Mouse (Mus musculus) bone marrow macrophage, adult 2 months (primary cell): Measurements from ENCODE around the gene Lin9.

ENCODE experiments used
- CTCF ChIP-seq: IDR thresholded peaks from 2 replicates; pipeline ENCODE4 v1.5.1; 2012; ENCODE audit warnings: low read depth, mild to moderate bottlenecking, low read length, moderate library complexity
- POLR2A ChIP-seq: IDR thresholded peaks from 2 replicates; pipeline ENCODE4 v1.6.1; 2012; ENCODE audit warnings: mild to moderate bottlenecking, low read depth, low read length, borderline replicate concordance

- TF ChIP-seq POLR2A (no peak), CTCF (no peak)
These were observed 34.8 kb upstream of the Lin9 start for GRCm38 (mm10) chr1:180606106-180606505.
